Mouse (Mus musculus): ENCODE data around the gene Kctd20.

DNA sequence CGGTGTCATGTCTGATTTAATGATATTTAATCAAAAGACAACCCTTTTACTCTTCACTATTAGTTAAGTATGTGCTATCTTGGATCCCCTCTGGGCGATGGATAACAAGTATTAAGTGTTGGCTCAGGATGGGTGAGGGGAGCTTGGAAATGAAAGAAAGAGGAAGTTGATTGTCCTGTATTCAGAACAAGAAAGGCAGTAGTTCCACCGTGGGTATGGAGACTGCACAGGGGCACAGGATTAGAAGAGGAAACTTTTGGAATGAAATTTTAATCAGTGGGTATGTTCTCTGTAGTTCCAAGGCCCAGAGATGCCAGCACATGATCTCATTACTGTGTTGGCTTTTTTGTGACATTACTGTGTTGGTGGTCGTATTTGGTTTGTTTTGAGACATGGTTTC lies 999 bp upstream of the Kctd20 start:
- TF ChIP-seq CTCF (IDR thresholded peaks at IDR 0.05; ENCODE audit: low read depth) (no peak), EP300 (IDR thresholded peaks at IDR 0.05; ENCODE audit: low read depth) (no peak)

Data from heart, postnatal 0 days (tissue).